Mouse (Mus musculus) macrophage (primary cell): ENCODE measurements around the gene Psg16. TPM values are rescaled to one million over a fixed set of nuclear protein-coding genes. Genes with fewer than 3 reads are reported as not detected.
"Not testable (repeated sequence)": the region's sequence is repeated elsewhere in the genome, so short reads cannot be mapped to it uniquely, and the experiment has no call there.

Experiments used
- H3K27ac ChIP-seq: fragments of 350-480 bp; formaldehyde crosslinking; 2 replicates; pipeline ENCODE4 v1.9.0; 2021
- H3K36me3 ChIP-seq: fragments of 350-480 bp; formaldehyde crosslinking; 2 replicates; pipeline ENCODE4 v1.9.0; 2021; ENCODE audit errors: inconsistent target
- H3K4me3 ChIP-seq: fragments of 350-480 bp; formaldehyde crosslinking; 2 replicates; pipeline ENCODE4 v1.9.0; 2021; ENCODE audit errors: inconsistent target
- H3K79me2 ChIP-seq: fragments of 350-480 bp; formaldehyde crosslinking; 2 replicates; pipeline ENCODE4 v1.9.0; 2021; ENCODE audit errors: inconsistent target
- WGBS: methylation state at CpG from one replicate; pipeline ENCODE4 v1.1.7; 2026; ENCODE audit warnings: inconsistent platforms; ENCODE audit not compliant: missing documents; 5-methylcytosine and 5-hydroxymethylcytosine counted together
- polyA plus RNA-seq: library from polyadenylated mRNA; stranded (reverse); fragments of 250-400 nt; gene quantifications from 3 replicates; pipeline ENCODE4 v1.2.4, GENCODE M21; 2018; ENCODE audit warnings: inconsistent platforms

Gene Psg16
- polyA plus RNA-seq, 1 experiment from 2014 or later, result not detected

DNA sequence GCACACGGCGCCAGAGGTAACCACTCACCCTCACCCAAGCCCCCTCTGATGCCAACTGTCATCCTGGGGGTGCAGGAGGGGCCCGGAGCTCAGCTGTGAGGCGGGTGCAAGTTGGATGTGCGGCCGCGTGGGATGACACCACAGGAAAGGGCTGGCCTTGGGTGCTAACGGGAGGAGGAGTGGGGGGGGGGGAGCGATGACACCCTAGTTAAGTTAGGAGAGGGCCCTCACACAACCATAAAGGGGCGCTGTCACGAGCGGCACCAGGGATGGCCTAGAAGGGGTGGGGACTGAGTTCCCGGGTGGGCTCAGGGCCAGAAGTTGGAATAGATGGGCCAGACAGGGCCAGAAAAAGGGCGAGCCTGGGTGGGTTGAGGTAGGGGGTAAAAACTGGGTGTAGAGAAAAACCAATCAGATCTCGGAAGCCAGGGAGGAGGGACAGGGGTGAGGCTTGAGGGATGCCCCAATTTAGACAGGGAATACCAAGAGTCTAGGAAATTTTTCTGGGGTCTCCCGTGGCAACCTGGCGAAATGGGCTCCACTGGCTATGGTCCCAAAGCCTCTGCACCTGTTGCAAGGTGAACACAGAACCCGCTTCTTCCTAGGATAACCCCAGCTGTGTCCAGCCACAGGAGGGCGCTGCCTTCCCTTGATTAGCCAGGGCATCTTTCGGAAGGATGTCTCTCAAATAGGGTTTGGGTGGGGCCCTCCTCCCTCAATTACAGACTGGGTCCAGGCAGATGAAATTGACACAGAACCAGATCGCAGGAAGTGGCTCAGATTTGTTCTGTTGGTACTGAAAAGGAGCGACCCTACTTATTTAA lies 12.8 kb upstream of the Psg16 start:
- WGBS, result 60% methylated on average over 19 of the region's 22 CpGs
- H3K79me2 ChIP-seq, result no peaks in the 10 kb centered on the region
- no peak overlapping the region for H3K27ac ChIP-seq
- no peak overlapping the region for H3K4me3 ChIP-seq
- no peaks in the 10 kb centered on the region for H3K36me3 ChIP-seq

DNA sequence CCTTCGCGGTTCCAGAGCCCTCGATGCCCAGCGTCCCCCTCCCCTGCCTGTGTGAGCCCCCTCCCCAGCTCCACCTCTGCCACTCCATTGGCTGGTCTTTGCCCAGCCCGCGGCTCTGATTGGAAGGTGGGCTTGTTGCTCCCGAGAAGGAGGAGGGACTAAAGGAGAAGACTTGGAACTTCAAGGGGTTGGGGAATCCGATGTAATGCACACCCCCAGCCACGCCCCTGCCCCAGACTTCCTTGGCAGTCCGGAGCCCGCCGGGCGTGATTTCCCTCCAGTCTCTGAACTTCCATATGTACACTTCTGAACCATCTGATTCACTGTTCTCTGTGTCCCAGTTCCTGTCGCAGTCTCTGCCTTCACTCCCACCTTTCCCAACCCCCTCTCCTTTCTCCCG lies 11.5 kb upstream of the Psg16 start, which contains the start of gene Hif3a:
TSS of gene Hif3a (minus strand) at position 39 of the 400 bp plus-strand sequence.
- H3K79me2 ChIP-seq, result no peaks in the 10 kb centered on the region
- no peaks in the 10 kb centered on the region for H3K36me3 ChIP-seq
- WGBS, result 38% methylated on average over 15 of the region's 15 CpGs
- no peak within 1 kb of the TSS for H3K4me3 ChIP-seq
- no peak within 1 kb of the TSS for H3K27ac ChIP-seq

- Histone ChIP-seq H3K36me3 (no peaks in the 10 kb centered on the region), H3K4me3 (no peak overlapping the region), H3K79me2 (no peaks in the 10 kb centered on the region), H3K27ac (no peak overlapping the region)
- 7% methylated on average over 11 of the region's 11 CpGs for WGBS
Observed at GRCm38 (mm10) chr7:17062845-17063244, 11.0 kb upstream of the Psg16 start.

DNA sequence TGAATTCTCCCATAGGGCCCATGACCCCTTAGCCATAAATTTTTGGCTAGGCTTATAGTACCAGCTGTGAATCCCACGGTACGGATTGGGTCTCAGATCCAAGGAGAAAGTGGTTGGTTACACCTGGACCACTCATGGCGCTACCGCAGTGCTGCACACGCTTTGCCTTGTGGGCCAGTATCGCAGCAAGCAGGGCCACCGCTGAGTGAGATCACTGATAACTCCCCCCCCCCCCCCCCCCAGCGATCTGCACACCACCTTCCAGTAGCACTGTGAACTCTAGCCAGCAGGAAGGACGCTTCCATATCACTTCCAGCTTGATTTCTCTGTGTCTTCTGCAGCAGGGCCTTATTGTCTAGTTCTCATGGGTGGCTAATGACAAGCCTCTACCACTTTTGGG lies 8.2 kb upstream of the Psg16 start:
- no peak overlapping the region for H3K4me3 ChIP-seq
- H3K27ac ChIP-seq, result no peak overlapping the region
- 97% methylated on average over 7 of the region's 9 CpGs for WGBS
- H3K36me3 ChIP-seq, result no peaks in the 10 kb centered on the region
- H3K79me2 ChIP-seq, result no peaks in the 10 kb centered on the region

DNA sequence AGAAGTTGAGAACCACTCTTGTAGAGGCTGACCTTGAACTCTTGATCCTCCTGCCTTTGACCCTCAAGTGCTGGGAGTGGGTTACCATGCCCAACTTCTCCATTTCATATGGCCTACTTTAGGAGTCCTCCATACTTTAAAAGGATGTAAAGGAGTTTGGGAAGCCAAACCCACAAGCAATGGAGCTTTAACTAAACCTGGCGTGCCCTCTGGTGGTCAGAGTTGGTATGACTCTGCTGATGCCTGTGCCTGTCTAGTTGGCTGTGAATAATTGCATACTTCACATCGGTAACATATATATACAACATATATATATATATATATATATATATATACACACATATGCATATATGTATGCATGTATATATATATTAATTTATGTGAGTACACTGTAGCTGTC lies 7.4 kb upstream of the Psg16 start:
- Histone ChIP-seq H3K27ac (no peak overlapping the region), H3K79me2 (no peaks in the 10 kb centered on the region), H3K36me3 (no peaks in the 10 kb centered on the region), H3K4me3 (no peak overlapping the region)
- WGBS, result 0% methylated on average over 1 of the region's 2 CpGs

GRCm38 (mm10) chr7:17067000-17067399 lies 6.8 kb upstream of the Psg16 start:
- no peaks in the 10 kb centered on the region for H3K79me2 ChIP-seq
- no peak overlapping the region for H3K4me3 ChIP-seq
- H3K36me3 ChIP-seq, result no peaks in the 10 kb centered on the region
- H3K27ac ChIP-seq, result no peak overlapping the region

DNA sequence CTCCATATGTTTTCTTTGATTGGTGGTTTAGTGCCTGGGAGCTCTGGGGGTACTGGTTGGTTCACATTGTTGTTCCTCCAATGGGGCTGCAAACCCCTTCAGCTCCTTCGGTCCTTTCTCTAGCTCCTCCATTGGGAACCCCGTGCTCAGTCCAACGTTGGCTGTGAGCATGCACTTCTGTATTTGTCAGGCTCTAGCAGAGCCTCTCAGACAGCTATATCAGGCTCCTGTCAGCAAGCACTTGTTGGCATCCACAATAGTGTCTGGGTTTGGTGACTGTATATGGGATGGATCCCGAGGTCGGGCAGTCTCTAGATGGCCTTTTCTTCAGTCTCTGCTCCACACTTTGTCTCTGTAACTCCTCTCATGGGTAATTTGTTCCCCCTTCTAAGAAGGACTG lies 6.2 kb upstream of the Psg16 start:
- not testable (repeated sequence) for H3K4me3 ChIP-seq, H3K36me3 ChIP-seq, H3K79me2 ChIP-seq, H3K27ac ChIP-seq
- 73% methylated on average over 5 of the region's 5 CpGs for WGBS

DNA sequence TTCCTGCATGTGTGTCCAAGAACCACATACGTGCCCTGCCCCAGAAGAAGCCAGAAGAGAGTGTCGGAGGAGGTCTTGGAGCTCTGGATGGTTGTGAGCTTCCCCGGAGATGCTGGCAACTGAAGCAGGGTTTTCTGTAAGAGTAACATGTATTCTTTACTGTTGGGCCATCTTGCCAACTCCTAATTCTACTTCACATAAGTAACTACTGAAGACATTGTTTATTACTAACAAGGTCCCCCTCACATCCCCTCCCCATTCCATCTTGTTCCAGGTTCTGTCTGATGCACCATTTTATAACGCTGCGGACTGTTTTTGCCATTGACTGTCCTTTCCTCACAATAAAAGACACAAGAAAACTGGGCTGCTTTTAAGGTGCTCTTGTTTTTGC lies 332 bp upstream of the Psg16 start:
- H3K79me2 ChIP-seq, result no peaks in the 10 kb centered on the region
- no peaks in the 10 kb centered on the region for H3K36me3 ChIP-seq
- no peak overlapping the region for H3K4me3 ChIP-seq
- no peak overlapping the region for H3K27ac ChIP-seq
- WGBS, result 63% methylated on average over 5 of the region's 5 CpGs

GRCm38 (mm10) chr7:17076542-17076941 lies 2.7 kb downstream of the Psg16 start:
- 95% methylated on average over 1 of the region's 1 CpGs for WGBS

DNA sequence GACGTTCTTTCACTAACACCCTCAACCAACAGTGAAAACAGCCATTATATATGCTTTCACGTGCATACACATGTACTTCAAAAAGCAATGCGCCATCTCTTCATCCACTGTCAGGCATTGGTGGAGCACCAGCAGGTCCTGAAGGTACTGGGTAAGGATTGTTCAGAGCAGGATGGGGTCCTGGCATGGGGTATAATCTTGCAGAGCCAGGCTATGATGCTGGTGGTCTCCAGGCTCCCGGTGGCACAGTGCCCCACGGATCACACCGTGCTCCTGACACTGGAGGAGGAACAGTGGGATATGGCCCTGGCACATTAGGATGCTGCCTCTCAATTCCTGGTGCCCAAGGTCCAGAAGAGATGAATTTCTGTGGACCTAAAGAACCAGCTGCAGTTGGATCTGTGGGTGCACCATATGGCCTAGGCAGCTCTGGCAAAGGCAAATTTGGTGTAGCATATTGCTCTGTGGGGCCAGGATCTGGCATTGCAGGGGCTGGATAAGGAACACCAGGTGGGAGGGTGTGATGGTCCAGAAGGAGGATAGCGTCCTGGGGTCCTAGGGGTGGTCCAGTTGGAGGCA lies 4.3 kb downstream of the Psg16 start:
- 90% methylated on average over 7 of the region's 7 CpGs for WGBS
- H3K27ac ChIP-seq, result no peak overlapping the region
- no peak overlapping the region for H3K4me3 ChIP-seq
- H3K79me2 ChIP-seq, result no peaks in the 10 kb centered on the region
- H3K36me3 ChIP-seq, result no peaks in the 10 kb centered on the region

More at GRCm38 (mm10) chr7:17076542-17076941, 2.7 kb downstream of the Psg16 start:
- H3K79me2 ChIP-seq, result no peaks in the 10 kb centered on the region
- no peaks in the 10 kb centered on the region for H3K36me3 ChIP-seq
- no peak overlapping the region for H3K4me3 ChIP-seq
- no peak overlapping the region for H3K27ac ChIP-seq

- Histone ChIP-seq H3K27ac (no peak overlapping the region), H3K36me3 (no peaks in the 10 kb centered on the region)
- WGBS, result 51% methylated on average over 4 of the region's 4 CpGs
Observed at GRCm38 (mm10) chr7:17082766-17083165, 8.9 kb downstream of the Psg16 start.

DNA sequence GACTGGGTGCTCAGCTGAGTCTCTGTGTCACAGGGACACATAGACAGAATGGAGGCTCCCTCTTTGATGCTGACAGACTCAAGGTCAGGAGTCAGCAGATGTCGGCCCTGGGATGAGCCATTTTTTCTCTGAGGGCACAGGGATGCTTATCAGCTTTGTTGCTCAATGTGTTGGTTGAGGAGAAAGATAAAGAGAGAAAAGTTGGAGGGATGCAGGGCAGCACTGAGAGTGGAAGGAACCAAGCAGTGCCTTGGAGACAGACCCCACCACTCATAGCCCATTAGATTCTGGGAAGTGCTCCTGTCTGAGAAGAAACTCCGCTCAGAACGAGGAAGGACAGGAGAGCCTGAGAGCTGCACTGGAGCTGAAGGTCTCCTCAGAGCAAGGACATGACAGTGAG lies 13.9 kb downstream of the Psg16 start:
- Histone ChIP-seq H3K36me3 (no peaks in the 10 kb centered on the region), H3K27ac (no peak overlapping the region), H3K79me2 (no peaks in the 10 kb centered on the region), H3K4me3 (no peak overlapping the region)
- WGBS, result 83% methylated on average over 3 of the region's 3 CpGs

More at GRCm38 (mm10) chr7:17082766-17083165, 8.9 kb downstream of the Psg16 start:
- Histone ChIP-seq H3K4me3 (no peak overlapping the region), H3K79me2 (no peaks in the 10 kb centered on the region)

- H3K36me3 ChIP-seq, result no peaks in the 10 kb centered on the region
- H3K79me2 ChIP-seq, result no peaks in the 10 kb centered on the region
- WGBS, result 19% methylated on average over 3 of the region's 3 CpGs
- no peak overlapping the region for H3K27ac ChIP-seq
- no peak overlapping the region for H3K4me3 ChIP-seq
Observed at GRCm38 (mm10) chr7:17090058-17090585, 16.3 kb downstream of the Psg16 start.

DNA sequence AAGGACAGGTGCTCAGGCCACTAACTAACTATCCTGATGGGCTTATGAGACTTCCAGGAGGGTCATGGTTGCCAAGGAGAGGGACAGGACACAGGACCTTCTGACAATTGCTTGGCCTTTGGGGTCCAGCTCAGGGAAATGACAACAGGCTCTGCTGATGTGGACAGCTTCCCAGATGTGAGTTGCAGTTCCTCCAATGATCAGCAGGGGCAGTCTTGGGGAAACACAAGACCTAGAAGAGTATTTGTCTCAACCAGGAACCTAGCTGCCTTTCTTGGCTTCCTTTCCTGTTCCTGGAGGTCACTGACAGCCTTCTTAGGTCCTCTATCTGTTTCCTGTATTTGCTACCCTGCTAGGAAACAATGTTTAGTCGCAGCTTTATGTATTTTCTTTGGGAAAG lies 17.4 kb downstream of the Psg16 start:
- H3K36me3 ChIP-seq, result no peaks in the 10 kb centered on the region
- H3K4me3 ChIP-seq, result no peak overlapping the region
- H3K79me2 ChIP-seq, result no peaks in the 10 kb centered on the region
- 8% methylated on average over 1 of the region's 1 CpGs for WGBS
- no peak overlapping the region for H3K27ac ChIP-seq

- H3K27ac ChIP-seq, H3K36me3 ChIP-seq, H3K79me2 ChIP-seq, H3K4me3 ChIP-seq: not testable (repeated sequence)
- WGBS, result 86% methylated on average over 13 of the region's 13 CpGs
Observed at GRCm38 (mm10) chr7:17101631-17102030, 27.8 kb downstream of the Psg16 start.
